Mouse (Mus musculus) forebrain, embryonic 16.5 days (tissue): ENCODE measurements around the gene Hsf2. TPM values are rescaled to one million over a fixed set of nuclear protein-coding genes. Genes with fewer than 3 reads are reported as not detected.
A peak's percentile ranks its signal among the peaks of the same experiment; 100 is the strongest.
"Not testable (repeated sequence)": the region's sequence is repeated elsewhere in the genome, so short reads cannot be mapped to it uniquely, and the experiment has no call there.

Source experiments
- ATAC-seq: fragments of 200-750 bp; cut with Nextera tagmentation; 2 replicates; pipeline ENCODE4 v1.8.0; 2017; ENCODE audit warnings: mild to moderate bottlenecking, moderate library complexity
- H3K27ac ChIP-seq: fragments of 300-500 bp; sonication (generic); 2 replicates; pipeline ENCODE4 v1.5.1; 2014; ENCODE audit warnings: low read length, control low read depth
- H3K27me3 ChIP-seq: fragments of 300-500 bp; sonication (generic); replicated peaks from 2 replicates; pipeline ENCODE4 v1.6.1; 2014; ENCODE audit warnings: low read length; ENCODE audit not compliant: control insufficient read depth, insufficient read depth
- H3K36me3 ChIP-seq: fragments of 300-500 bp; sonication (generic); 2 replicates; pipeline ENCODE4 v1.6.1; 2014; ENCODE audit not compliant: control insufficient read depth, insufficient read depth
- H3K4me1 ChIP-seq: fragments of 300-500 bp; sonication (generic); replicated peaks from 2 replicates; pipeline ENCODE4 v1.6.1; 2014; ENCODE audit warnings: low read length; ENCODE audit not compliant: control insufficient read depth, insufficient read depth
- H3K4me2 ChIP-seq: fragments of 300-500 bp; sonication (generic); 2 replicates; pipeline ENCODE4 v1.6.1; 2014; ENCODE audit warnings: mild to moderate bottlenecking, low read length, control low read depth
- H3K4me3 ChIP-seq: fragments of 300-500 bp; sonication (generic); replicated peaks from 2 replicates; pipeline ENCODE4 v1.5.1; 2014; ENCODE audit warnings: mild to moderate bottlenecking, low read length, control low read depth
- H3K9ac ChIP-seq: fragments of 300-500 bp; sonication (generic); replicated peaks from 2 replicates; pipeline ENCODE4 v1.6.1; 2014; ENCODE audit warnings: low read depth, low read length, control low read depth
- H3K9me3 ChIP-seq: fragments of 300-500 bp; sonication (generic); 2 replicates; pipeline ENCODE4 v1.6.1; 2016; ENCODE audit warnings: low read length; ENCODE audit not compliant: control insufficient read depth
- WGBS: fragments of 180-500 bp; shearing (Covaris S2); extraction: QIAGEN DNeasy Blood & Tissue Kit; methylation state at CpG from one replicate; pipeline ENCODE4 v1.1.7; 2014; 5-methylcytosine and 5-hydroxymethylcytosine counted together
- polyA plus RNA-seq: library from polyadenylated mRNA; unstranded; fragments of >200 nt; fragmentation: Nextera tagmentation; extraction: Ambion mirVana; gene quantifications from 2 replicates; pipeline ENCODE4 v1.2.1, GENCODE M21; 2015

The Hsf2 gene
- polyA plus RNA-seq = 67.1 and 70.5 TPM in 2 replicates

- Histone ChIP-seq H3K36me3 (no peaks in the 10 kb centered on the region), H3K4me2 (peak within 1 kb of the TSS; percentile 65), H3K27ac (peak within 1 kb of the TSS; percentile 97), H3K9ac (peak within 1 kb of the TSS; percentile 99), H3K27me3 (no peaks in the 10 kb centered on the region), H3K4me3 (peak within 1 kb of the TSS; percentile 94), H3K4me1 (peaks cover 12% of the 10 kb centered on the region), H3K9me3 (no peaks in the 10 kb centered on the region)
- peak; percentile 99 for ATAC-seq
- WGBS = under 1% methylated on average over 52 of the region's 52 CpGs
Measured at GRCm38 (mm10) chr10:57485908-57486541, at the start of gene Hsf2. Hsf2 (plus strand) TSS chr10:57486385.

- H3K27ac ChIP-seq = no peak overlapping the region
- H3K4me1 ChIP-seq = no peaks in the 10 kb centered on the region
- H3K9me3 ChIP-seq = no peaks in the 10 kb centered on the region
- WGBS = 90% methylated on average over 2 of the region's 2 CpGs
- ATAC-seq = no peak
- H3K36me3 ChIP-seq = no peaks in the 10 kb centered on the region
- no peaks in the 10 kb centered on the region for H3K27me3 ChIP-seq
- no peak overlapping the region for H3K4me2 ChIP-seq
- no peak overlapping the region for H3K9ac ChIP-seq
- H3K4me3 ChIP-seq = no peak overlapping the region
Measured at GRCm38 (mm10) chr10:57437898-57438297, 48.3 kb upstream of the Hsf2 start.

- no peak overlapping the region for H3K4me2 ChIP-seq
- H3K9ac ChIP-seq = no peak overlapping the region
- H3K27ac ChIP-seq = no peak overlapping the region
- ATAC-seq = no peak
- no peaks in the 10 kb centered on the region for H3K27me3 ChIP-seq
- no peak overlapping the region for H3K4me3 ChIP-seq
- no peaks in the 10 kb centered on the region for H3K9me3 ChIP-seq
- no peaks in the 10 kb centered on the region for H3K4me1 ChIP-seq
- H3K36me3 ChIP-seq = no peaks in the 10 kb centered on the region
Measured at GRCm38 (mm10) chr10:57441049-57441448, 45.1 kb upstream of the Hsf2 start.

GRCm38 (mm10) chr10:57444392-57444791 is 41.8 kb upstream of the Hsf2 start:
- Histone ChIP-seq H3K36me3 (no peaks in the 10 kb centered on the region), H3K4me1 (no peaks in the 10 kb centered on the region), H3K4me3 (no peak overlapping the region), H3K9me3 (no peaks in the 10 kb centered on the region), H3K27me3 (no peaks in the 10 kb centered on the region), H3K4me2 (no peak overlapping the region), H3K9ac (no peak overlapping the region), H3K27ac (no peak overlapping the region)
- ATAC-seq = no peak
- 73% methylated on average over 8 of the region's 8 CpGs for WGBS

- no peak for ATAC-seq
- Histone ChIP-seq H3K9ac (no peak overlapping the region), H3K4me2 (no peak overlapping the region), H3K4me3 (no peak overlapping the region), H3K9me3 (no peaks in the 10 kb centered on the region), H3K27ac (no peak overlapping the region), H3K4me1 (no peaks in the 10 kb centered on the region), H3K36me3 (no peaks in the 10 kb centered on the region), H3K27me3 (no peaks in the 10 kb centered on the region)
- 90% methylated on average over 1 of the region's 1 CpGs for WGBS
Measured at GRCm38 (mm10) chr10:57445655-57446054, 40.5 kb upstream of the Hsf2 start.

GRCm38 (mm10) chr10:57447657-57448050 is 38.5 kb upstream of the Hsf2 start:
- Histone ChIP-seq H3K27ac (no peak overlapping the region), H3K27me3 (no peaks in the 10 kb centered on the region), H3K36me3 (no peaks in the 10 kb centered on the region), H3K4me2 (no peak overlapping the region), H3K9ac (no peak overlapping the region), H3K4me3 (no peak overlapping the region), H3K4me1 (no peaks in the 10 kb centered on the region), H3K9me3 (no peaks in the 10 kb centered on the region)
- peak; percentile 41 for ATAC-seq

- H3K27me3 ChIP-seq = no peaks in the 10 kb centered on the region
- H3K27ac ChIP-seq = no peak overlapping the region
- WGBS = 5% methylated on average over 19 of the region's 19 CpGs
- peak; percentile 76 for ATAC-seq
- H3K4me2 ChIP-seq = peak overlapping the region; percentile 25
- no peaks in the 10 kb centered on the region for H3K36me3 ChIP-seq
- H3K4me1 ChIP-seq = no peaks in the 10 kb centered on the region
- H3K9me3 ChIP-seq = no peaks in the 10 kb centered on the region
- H3K4me3 ChIP-seq = peak overlapping the region; percentile 23; the same call in 1 of the 2 replicates
- no peak overlapping the region for H3K9ac ChIP-seq
Measured at GRCm38 (mm10) chr10:57448051-57448716, 38.0 kb upstream of the Hsf2 start.

- H3K36me3 ChIP-seq, H3K9me3 ChIP-seq, H3K4me2 ChIP-seq, H3K27ac ChIP-seq, H3K27me3 ChIP-seq, H3K4me3 ChIP-seq, H3K4me1 ChIP-seq, H3K9ac ChIP-seq, ATAC-seq: not testable (repeated sequence)
- WGBS = 25% methylated on average over 10 of the region's 10 CpGs
Measured at GRCm38 (mm10) chr10:57463298-57463697, 22.9 kb upstream of the Hsf2 start.

GRCm38 (mm10) chr10:57465768-57466167 is 20.4 kb upstream of the Hsf2 start:
- Histone ChIP-seq H3K4me2 (no peak overlapping the region), H3K27me3 (no peaks in the 10 kb centered on the region), H3K4me1 (no peaks in the 10 kb centered on the region), H3K4me3 (no peak overlapping the region), H3K27ac (no peak overlapping the region), H3K9ac (no peak overlapping the region), H3K9me3 (no peaks in the 10 kb centered on the region), H3K36me3 (no peaks in the 10 kb centered on the region)
- ATAC-seq = no peak
